Mouse (Mus musculus) liver, embryonic 15.5 days (tissue): Measurements from ENCODE around the gene Ppp1r14b. TPM values are rescaled to one million over a fixed set of nuclear protein-coding genes. Genes with fewer than 3 reads are reported as not detected.

ENCODE experiments used
- ATAC-seq: fragments of 200-750 bp; cut with Nextera tagmentation; 2 replicates; pipeline ENCODE4 v1.8.0; 2017; ENCODE audit warnings: moderate number of reproducible peaks, mild to moderate bottlenecking, moderate library complexity; ENCODE audit not compliant: insufficient read depth
- H3K27ac ChIP-seq: fragments of 300-500 bp; sonication (generic); replicated peaks from 2 replicates; pipeline ENCODE4 v1.5.1; 2015; ENCODE audit warnings: mild to moderate bottlenecking, inconsistent platforms
- H3K27me3 ChIP-seq: fragments of 300-500 bp; sonication (generic); 2 replicates; pipeline ENCODE4 v1.6.1; 2015; ENCODE audit warnings: mild to moderate bottlenecking, inconsistent platforms
- H3K36me3 ChIP-seq: fragments of 300-500 bp; sonication (generic); replicated peaks from 2 replicates; pipeline ENCODE4 v1.6.1; 2015; ENCODE audit warnings: moderate library complexity, mild to moderate bottlenecking, inconsistent platforms
- H3K4me1 ChIP-seq: fragments of 300-500 bp; sonication (generic); replicated peaks from 2 replicates; pipeline ENCODE4 v1.6.1; 2015; ENCODE audit warnings: inconsistent platforms
- H3K4me2 ChIP-seq: fragments of 300-500 bp; sonication (generic); 2 replicates; pipeline ENCODE4 v1.6.1; 2015; ENCODE audit warnings: moderate library complexity, mild to moderate bottlenecking, inconsistent platforms
- H3K4me3 ChIP-seq: fragments of 300-500 bp; sonication (generic); replicated peaks from 2 replicates; pipeline ENCODE4 v1.5.1; 2015; ENCODE audit warnings: mild to moderate bottlenecking, inconsistent platforms
- H3K9ac ChIP-seq: fragments of 300-500 bp; sonication (generic); 2 replicates; pipeline ENCODE4 v1.6.1; 2015; ENCODE audit warnings: moderate library complexity, mild to moderate bottlenecking, inconsistent platforms
- H3K9me3 ChIP-seq: fragments of 300-500 bp; sonication (generic); replicated peaks from 2 replicates; pipeline ENCODE4 v1.6.1; 2016; ENCODE audit warnings: inconsistent platforms
- WGBS: fragments of 180-500 bp; shearing (Covaris S2); methylation state at CpG from one replicate; pipeline ENCODE4 v1.1.7; 2015; ENCODE audit warnings: mixed read lengths; ENCODE audit not compliant: insufficient replicate concordance; 5-methylcytosine and 5-hydroxymethylcytosine counted together
- polyA plus RNA-seq: library from polyadenylated mRNA; unstranded; fragments of >200 nt; fragmentation: Nextera tagmentation; extraction: Ambion mirVana; gene quantifications from 2 replicates; pipeline ENCODE4 v1.2.1, GENCODE M21; 2015

Gene Ppp1r14b
- polyA plus RNA-seq, 1 experiment from 2014 or later, result 51.4 TPM

- Histone ChIP-seq H3K9me3 (no peaks in the 10 kb centered on the region), H3K27me3 (peaks cover 22% of the 10 kb centered on the region), H3K36me3 (peaks cover 15% of the 10 kb centered on the region; the same call in 1 of the 2 replicates), H3K27ac (0 out of 2 replicates have a peak overlapping the region, but pooled peaks have one; percentile 24), H3K4me2 (peak overlapping the region; percentile 97), H3K9ac (peak overlapping the region; percentile 75), H3K4me1 (peaks cover 70% of the 10 kb centered on the region), H3K4me3 (peak overlapping the region; percentile 66)
- under 1% methylated on average over 20 of the region's 20 CpGs for WGBS
- ATAC-seq, result no peak
Measured at GRCm38 (mm10) chr19:6969291-6969664, 5.5 kb upstream of the Ppp1r14b start.

GRCm38 (mm10) chr19:6969665-6970381 lies 4.9 kb upstream of the Ppp1r14b start:
- H3K27ac ChIP-seq, result 0 out of 2 replicates have a peak overlapping the region, but pooled peaks have one; percentile 24
- peak overlapping the region; percentile 97 for H3K4me2 ChIP-seq
- peaks cover 10% of the 10 kb centered on the region; the same call in 1 of the 2 replicates for H3K36me3 ChIP-seq
- WGBS, result 2% methylated on average over 55 of the region's 55 CpGs
- peak; percentile 65 for ATAC-seq
- peak overlapping the region; percentile 75 for H3K9ac ChIP-seq
- H3K27me3 ChIP-seq, result peaks cover 22% of the 10 kb centered on the region
- peaks cover 75% of the 10 kb centered on the region for H3K4me1 ChIP-seq
- peak overlapping the region; percentile 66 for H3K4me3 ChIP-seq
- H3K9me3 ChIP-seq, result no peaks in the 10 kb centered on the region

GRCm38 (mm10) chr19:6970460-6971085 lies 4.2 kb upstream of the Ppp1r14b start:
- ATAC-seq, result no peak
- H3K9ac ChIP-seq, result peak overlapping the region; percentile 75
- peak overlapping the region; percentile 29; the same call in 1 of the 2 replicates for H3K27ac ChIP-seq
- peak overlapping the region; percentile 66 for H3K4me3 ChIP-seq
- peak overlapping the region; percentile 97 for H3K4me2 ChIP-seq
- H3K27me3 ChIP-seq, result peaks cover 22% of the 10 kb centered on the region
- 23% methylated on average over 11 of the region's 11 CpGs for whole genome bisulfite sequencing
- peaks cover 4% of the 10 kb centered on the region; the same call in 1 of the 2 replicates for H3K36me3 ChIP-seq
- no peaks in the 10 kb centered on the region for H3K9me3 ChIP-seq
- H3K4me1 ChIP-seq, result peaks cover 79% of the 10 kb centered on the region

GRCm38 (mm10) chr19:6971644-6972043 lies 3.1 kb upstream of the Ppp1r14b start:
- no peak for ATAC-seq
- Histone ChIP-seq H3K27me3 (peaks cover 22% of the 10 kb centered on the region), H3K4me3 (no peak overlapping the region), H3K36me3 (0 out of 2 replicates have a peak, but pooled peaks cover 1% of the 10 kb centered on the region), H3K9ac (no peak overlapping the region), H3K27ac (no peak overlapping the region), H3K9me3 (no peaks in the 10 kb centered on the region), H3K4me2 (no peak overlapping the region), H3K4me1 (peaks cover 90% of the 10 kb centered on the region)
- WGBS, result 69% methylated on average over 6 of the region's 6 CpGs

- Histone ChIP-seq H3K4me2 (no peak overlapping the region), H3K9me3 (no peaks in the 10 kb centered on the region), H3K9ac (no peak overlapping the region), H3K4me1 (peaks cover 88% of the 10 kb centered on the region), H3K4me3 (no peak overlapping the region), H3K27ac (no peak overlapping the region), H3K36me3 (peaks cover 6% of the 10 kb centered on the region), H3K27me3 (peaks cover 22% of the 10 kb centered on the region)
- ATAC-seq, result no peak
- 74% methylated on average over 13 of the region's 13 CpGs for WGBS
Measured at GRCm38 (mm10) chr19:6972247-6972917, 2.4 kb upstream of the Ppp1r14b start.

- WGBS, result 24% methylated on average over 12 of the region's 12 CpGs
- peaks cover 88% of the 10 kb centered on the region for H3K4me1 ChIP-seq
- H3K4me2 ChIP-seq, result peak overlapping the region; percentile 90
- H3K27me3 ChIP-seq, result peaks cover 11% of the 10 kb centered on the region
- no peaks in the 10 kb centered on the region for H3K9me3 ChIP-seq
- H3K9ac ChIP-seq, result peak overlapping the region; percentile 56; the same call in 1 of the 2 replicates
- H3K27ac ChIP-seq, result peak overlapping the region; percentile 42
- peaks cover 19% of the 10 kb centered on the region for H3K36me3 ChIP-seq
- ATAC-seq, result no peak
- peak overlapping the region; percentile 69 for H3K4me3 ChIP-seq
Measured at GRCm38 (mm10) chr19:6973581-6974190, 1.1 kb upstream of the Ppp1r14b start.

- WGBS, result under 1% methylated on average over 16 of the region's 16 CpGs
- peak within 1 kb of the TSS; percentile 76 for H3K27ac ChIP-seq
- H3K4me3 ChIP-seq, result peak within 1 kb of the TSS; percentile 69
- ATAC-seq, result no peak
- peak within 1 kb of the TSS; percentile 56 for H3K9ac ChIP-seq
- peak within 1 kb of the TSS; percentile 90 for H3K4me2 ChIP-seq
- peaks cover 79% of the 10 kb centered on the region for H3K4me1 ChIP-seq
- peaks cover 19% of the 10 kb centered on the region for H3K36me3 ChIP-seq
- no peaks in the 10 kb centered on the region for H3K27me3 ChIP-seq
- H3K9me3 ChIP-seq, result no peaks in the 10 kb centered on the region
Measured at GRCm38 (mm10) chr19:6975537-6976521, 1.1 kb downstream of the Ppp1r14b start, which contains the start of gene Plcb3. TSS of gene Plcb3 (minus strand) at chr19:6976470.

GRCm38 (mm10) chr19:6977759-6978638 lies 3.2 kb downstream of the Ppp1r14b start:
- ATAC-seq, result no peak
- H3K4me3 ChIP-seq, result peak overlapping the region; percentile 77
- peaks cover 29% of the 10 kb centered on the region for H3K36me3 ChIP-seq
- peak overlapping the region; percentile 20; the same call in 1 of the 2 replicates for H3K9ac ChIP-seq
- whole genome bisulfite sequencing, result 74% methylated on average over 13 of the region's 13 CpGs
- H3K27me3 ChIP-seq, result no peaks in the 10 kb centered on the region
- H3K27ac ChIP-seq, result peak overlapping the region; percentile 91
- peak overlapping the region; percentile 98 for H3K4me2 ChIP-seq
- H3K9me3 ChIP-seq, result no peaks in the 10 kb centered on the region
- H3K4me1 ChIP-seq, result peaks cover 77% of the 10 kb centered on the region

- Histone ChIP-seq H3K27me3 (no peaks in the 10 kb centered on the region), H3K27ac (peak overlapping the region; percentile 91), H3K9ac (peak overlapping the region; percentile 71), H3K36me3 (peaks cover 33% of the 10 kb centered on the region), H3K4me3 (peak overlapping the region; percentile 77), H3K4me2 (peak overlapping the region; percentile 98), H3K4me1 (peaks cover 76% of the 10 kb centered on the region), H3K9me3 (no peaks in the 10 kb centered on the region)
- 32% methylated on average over 3 of the region's 3 CpGs for WGBS
- no peak for ATAC-seq
Measured at GRCm38 (mm10) chr19:6978639-6978974, 3.8 kb downstream of the Ppp1r14b start.
